Mouse (Mus musculus) midbrain, embryonic 13.5 days (tissue): ENCODE measurements around the gene Spint2. TPM values are rescaled to one million over a fixed set of nuclear protein-coding genes. Genes with fewer than 3 reads are reported as not detected.

Experiments used
- ATAC-seq: fragments of 200-750 bp; cut with Nextera tagmentation; 2 replicates; pipeline ENCODE4 v1.8.0; 2017; ENCODE audit warnings: mild to moderate bottlenecking, moderate TSS enrichment, moderate library complexity
- H3K27ac ChIP-seq: fragments of 300-500 bp; sonication (generic); 2 replicates; pipeline ENCODE4 v1.5.1; 2015; ENCODE audit warnings: inconsistent platforms, mild to moderate bottlenecking, moderate library complexity
- H3K27me3 ChIP-seq: fragments of 300-500 bp; sonication (generic); 2 replicates; pipeline ENCODE4 v1.6.1; 2015; ENCODE audit warnings: mild to moderate bottlenecking, inconsistent platforms
- H3K36me3 ChIP-seq: fragments of 300-500 bp; sonication (generic); 2 replicates; pipeline ENCODE4 v1.6.1; 2015; ENCODE audit warnings: mild to moderate bottlenecking, inconsistent platforms
- H3K4me1 ChIP-seq: fragments of 300-500 bp; sonication (generic); replicated peaks from 2 replicates; pipeline ENCODE4 v1.6.1; 2015; ENCODE audit warnings: inconsistent platforms
- H3K4me2 ChIP-seq: fragments of 300-500 bp; sonication (generic); replicated peaks from 2 replicates; pipeline ENCODE4 v1.6.1; 2015; ENCODE audit warnings: moderate library complexity, mild to moderate bottlenecking, inconsistent platforms
- H3K4me3 ChIP-seq: fragments of 300-500 bp; sonication (generic); replicated peaks from 2 replicates; pipeline ENCODE4 v1.5.1; 2015; ENCODE audit warnings: mild to moderate bottlenecking, inconsistent platforms
- H3K9ac ChIP-seq: fragments of 300-500 bp; sonication (generic); replicated peaks from 2 replicates; pipeline ENCODE4 v1.6.1; 2015; ENCODE audit warnings: mild to moderate bottlenecking, inconsistent platforms
- H3K9me3 ChIP-seq: fragments of 300-500 bp; sonication (generic); 2 replicates; pipeline ENCODE4 v1.6.1; 2016; ENCODE audit warnings: mild to moderate bottlenecking, inconsistent platforms
- WGBS: fragments of 180-500 bp; shearing (Covaris S2); methylation state at CpG from one replicate; pipeline ENCODE4 v1.1.7; 2015; 5-methylcytosine and 5-hydroxymethylcytosine counted together
- polyA plus RNA-seq: library from polyadenylated mRNA; unstranded; fragments of >200 nt; fragmentation: Nextera tagmentation; extraction: Ambion mirVana; gene quantifications from 2 replicates; pipeline ENCODE4 v1.2.1, GENCODE M21; 2015

Gene Spint2
- polyA plus RNA-seq, 1 experiment from 2014 or later = 26.1 TPM

DNA sequence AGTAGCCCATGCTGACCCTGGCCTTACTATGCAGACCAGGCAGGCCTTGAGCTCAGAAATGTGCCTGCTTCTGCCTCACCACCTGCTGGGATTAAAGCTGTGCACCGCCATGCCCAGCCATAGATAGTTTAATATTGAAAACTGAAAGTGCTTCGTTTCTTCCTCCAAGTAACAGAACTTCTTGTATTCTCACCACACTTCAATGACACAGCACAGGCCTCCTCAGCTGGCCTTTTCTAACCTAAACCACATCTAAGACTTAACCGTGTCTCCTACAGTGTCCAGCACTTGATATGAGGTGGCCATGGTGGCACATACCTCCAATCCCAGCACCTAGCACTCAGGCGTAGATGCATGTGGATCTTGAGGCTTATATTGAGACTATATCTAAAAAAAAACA is 11.3 kb downstream of the Spint2 start:
- Histone ChIP-seq H3K36me3 (no peaks in the 10 kb centered on the region), H3K4me1 (no peaks in the 10 kb centered on the region), H3K27ac (no peak overlapping the region), H3K4me2 (no peak overlapping the region), H3K27me3 (no peaks in the 10 kb centered on the region), H3K9ac (no peak overlapping the region), H3K9me3 (no peaks in the 10 kb centered on the region), H3K4me3 (no peak overlapping the region)
- no peak for ATAC-seq
- 88% methylated on average over 4 of the region's 4 CpGs for WGBS

GRCm38 (mm10) chr7:29266931-29267330 is 14.8 kb downstream of the Spint2 start:
- Histone ChIP-seq H3K9ac (no peak overlapping the region), H3K27me3 (no peaks in the 10 kb centered on the region), H3K4me3 (no peak overlapping the region), H3K4me2 (no peak overlapping the region), H3K27ac (no peak overlapping the region), H3K9me3 (no peaks in the 10 kb centered on the region), H3K4me1 (no peaks in the 10 kb centered on the region), H3K36me3 (no peaks in the 10 kb centered on the region)
- no peak for ATAC-seq
- 68% methylated on average over 4 of the region's 4 CpGs for WGBS

DNA sequence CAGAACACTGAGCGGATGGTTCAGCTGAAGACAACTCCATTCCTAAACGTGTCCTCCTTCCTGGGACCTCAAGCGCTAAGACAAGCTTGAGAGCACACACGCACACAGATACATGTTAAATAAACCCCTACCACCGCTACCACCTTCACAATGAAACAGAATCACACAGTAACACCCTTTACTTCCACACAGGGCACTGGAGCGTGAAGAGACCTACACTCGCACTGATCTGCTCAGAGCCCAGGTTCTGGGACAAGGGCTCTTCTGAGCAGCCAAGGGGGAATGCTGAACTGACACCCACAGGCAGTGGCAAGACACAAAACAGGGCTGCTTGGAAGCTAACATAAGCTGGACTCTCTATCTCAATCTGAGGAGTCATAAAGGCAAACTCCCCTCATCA is 16.1 kb downstream of the Spint2 start:
- Histone ChIP-seq H3K4me1 (no peaks in the 10 kb centered on the region), H3K9me3 (no peaks in the 10 kb centered on the region), H3K9ac (no peak overlapping the region), H3K27me3 (no peaks in the 10 kb centered on the region), H3K27ac (no peak overlapping the region), H3K4me2 (no peak overlapping the region), H3K36me3 (no peaks in the 10 kb centered on the region), H3K4me3 (no peak overlapping the region)
- ATAC-seq = no peak
- WGBS = 78% methylated on average over 7 of the region's 7 CpGs

- H3K4me2 ChIP-seq = no peak overlapping the region
- ATAC-seq = no peak
- no peaks in the 10 kb centered on the region for H3K36me3 ChIP-seq
- H3K27me3 ChIP-seq = no peaks in the 10 kb centered on the region
- H3K9ac ChIP-seq = no peak overlapping the region
- H3K4me1 ChIP-seq = peaks cover 11% of the 10 kb centered on the region
- 89% methylated on average over 3 of the region's 3 CpGs for WGBS
- no peaks in the 10 kb centered on the region for H3K9me3 ChIP-seq
- H3K4me3 ChIP-seq = no peak overlapping the region
- no peak overlapping the region for H3K27ac ChIP-seq
Observed at GRCm38 (mm10) chr7:29263831-29264230, 17.9 kb downstream of the Spint2 start.

DNA sequence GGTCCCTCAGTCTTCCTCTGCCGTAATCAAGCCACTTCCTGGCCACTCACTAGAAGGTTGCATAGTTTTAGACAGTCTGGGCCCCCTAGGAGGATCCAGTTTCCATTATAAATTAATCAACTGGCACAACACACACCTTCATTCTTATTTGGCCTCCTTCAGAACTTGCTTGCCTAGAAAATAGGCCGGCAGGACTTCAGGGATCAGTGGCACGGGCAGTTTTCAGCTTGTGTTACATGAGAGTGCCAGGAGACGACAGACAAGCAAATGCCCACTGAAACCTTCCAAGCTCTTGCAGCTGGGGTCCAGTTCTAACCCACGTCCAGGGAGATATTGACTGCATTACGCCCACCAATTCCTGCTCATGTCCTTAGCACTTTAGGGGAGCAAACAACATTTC is 19.6 kb downstream of the Spint2 start:
- WGBS = 83% methylated on average over 6 of the region's 6 CpGs

DNA sequence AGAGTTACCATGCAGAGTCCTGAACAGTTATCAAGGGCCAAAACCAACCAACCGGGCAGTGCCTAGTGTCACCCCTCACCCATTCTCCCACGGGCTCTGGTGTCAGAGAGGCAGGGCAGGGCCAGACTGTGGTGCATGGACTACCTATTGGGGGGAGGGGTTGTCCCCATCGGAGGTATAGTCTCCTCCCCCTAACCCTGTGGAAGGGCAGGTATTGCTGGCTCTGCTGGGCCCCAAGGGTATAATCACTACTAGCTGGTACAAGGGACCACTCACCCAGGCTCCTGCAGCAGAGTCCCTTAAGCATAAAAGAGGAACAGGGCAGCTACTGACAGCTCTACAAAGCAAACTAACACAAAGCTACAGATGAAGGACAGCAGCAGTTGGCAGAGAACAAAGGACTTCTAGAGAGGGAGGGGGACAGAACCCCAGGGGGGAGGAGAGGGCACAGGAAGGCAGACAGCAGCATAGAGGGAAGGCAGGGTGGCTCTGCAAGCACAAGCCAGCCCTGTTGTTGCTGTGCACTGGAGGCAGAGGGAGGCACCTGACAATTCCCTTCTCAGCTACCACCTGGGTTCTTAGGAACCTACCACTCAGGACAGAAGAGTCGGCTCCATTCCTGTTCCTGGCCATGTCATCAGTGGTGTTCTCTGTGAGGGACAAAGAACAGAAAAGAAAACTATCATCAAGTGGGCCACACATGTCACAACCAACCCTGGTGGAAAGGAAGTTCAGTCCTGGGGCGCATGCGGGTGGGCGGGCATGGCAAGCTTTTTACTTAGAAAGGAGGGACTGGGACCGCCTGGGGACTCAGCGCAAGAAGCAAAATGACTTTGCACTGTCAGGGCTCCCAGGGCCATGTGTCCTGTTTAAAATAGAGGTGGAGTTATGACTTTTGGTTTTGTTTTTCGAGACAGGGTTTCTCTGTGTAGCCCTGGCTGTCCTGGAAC is 21.7 kb downstream of the Spint2 start:
- H3K27me3 ChIP-seq = no peaks in the 10 kb centered on the region
- H3K27ac ChIP-seq = peak overlapping the region; percentile 26; the same call in 1 of the 2 replicates
- H3K4me2 ChIP-seq = no peak overlapping the region
- H3K9ac ChIP-seq = no peak overlapping the region
- 73% methylated on average over 10 of the region's 10 CpGs for WGBS
- ATAC-seq = peak; percentile 60
- no peak overlapping the region for H3K4me3 ChIP-seq
- H3K9me3 ChIP-seq = no peaks in the 10 kb centered on the region
- peaks cover 11% of the 10 kb centered on the region for H3K4me1 ChIP-seq
- H3K36me3 ChIP-seq = no peaks in the 10 kb centered on the region

More for the DNA sequence above, 19.6 kb downstream of the Spint2 start:
- H3K4me3 ChIP-seq = no peak overlapping the region
- no peaks in the 10 kb centered on the region for H3K27me3 ChIP-seq
- no peaks in the 10 kb centered on the region for H3K9me3 ChIP-seq
- H3K27ac ChIP-seq = no peak overlapping the region
- no peaks in the 10 kb centered on the region for H3K36me3 ChIP-seq
- H3K4me2 ChIP-seq = no peak overlapping the region
- no peak overlapping the region for H3K9ac ChIP-seq
- peaks cover 11% of the 10 kb centered on the region for H3K4me1 ChIP-seq
- ATAC-seq = no peak

GRCm38 (mm10) chr7:29257368-29257767 is 24.3 kb downstream of the Spint2 start:
- H3K4me1 ChIP-seq = peaks cover 11% of the 10 kb centered on the region
- H3K27me3 ChIP-seq = no peaks in the 10 kb centered on the region
- no peak overlapping the region for H3K4me2 ChIP-seq
- H3K27ac ChIP-seq = no peak overlapping the region
- no peak overlapping the region for H3K9ac ChIP-seq
- ATAC-seq = no peak
- H3K4me3 ChIP-seq = no peak overlapping the region
- H3K9me3 ChIP-seq = no peaks in the 10 kb centered on the region
- H3K36me3 ChIP-seq = no peaks in the 10 kb centered on the region
- 84% methylated on average over 1 of the region's 1 CpGs for whole genome bisulfite sequencing

GRCm38 (mm10) chr7:29255875-29256274 is 25.8 kb downstream of the Spint2 start:
- H3K9ac ChIP-seq = no peak overlapping the region
- ATAC-seq = no peak
- no peak overlapping the region for H3K27ac ChIP-seq
- no peak overlapping the region for H3K4me3 ChIP-seq
- H3K9me3 ChIP-seq = no peaks in the 10 kb centered on the region
- 80% methylated on average over 4 of the region's 4 CpGs for WGBS
- no peaks in the 10 kb centered on the region for H3K27me3 ChIP-seq
- no peak overlapping the region for H3K4me2 ChIP-seq
- no peaks in the 10 kb centered on the region for H3K36me3 ChIP-seq
- peaks cover 11% of the 10 kb centered on the region for H3K4me1 ChIP-seq

- no peaks in the 10 kb centered on the region for H3K4me1 ChIP-seq
- no peak for ATAC-seq
- 57% methylated on average over 5 of the region's 5 CpGs for WGBS
- no peak overlapping the region for H3K27ac ChIP-seq
- no peak overlapping the region for H3K4me3 ChIP-seq
- peaks cover 5% of the 10 kb centered on the region for H3K27me3 ChIP-seq
- no peak overlapping the region for H3K4me2 ChIP-seq
- no peaks in the 10 kb centered on the region for H3K9me3 ChIP-seq
- H3K9ac ChIP-seq = no peak overlapping the region
- no peaks in the 10 kb centered on the region for H3K36me3 ChIP-seq
Observed at GRCm38 (mm10) chr7:29253842-29254241, 27.9 kb downstream of the Spint2 start.

DNA sequence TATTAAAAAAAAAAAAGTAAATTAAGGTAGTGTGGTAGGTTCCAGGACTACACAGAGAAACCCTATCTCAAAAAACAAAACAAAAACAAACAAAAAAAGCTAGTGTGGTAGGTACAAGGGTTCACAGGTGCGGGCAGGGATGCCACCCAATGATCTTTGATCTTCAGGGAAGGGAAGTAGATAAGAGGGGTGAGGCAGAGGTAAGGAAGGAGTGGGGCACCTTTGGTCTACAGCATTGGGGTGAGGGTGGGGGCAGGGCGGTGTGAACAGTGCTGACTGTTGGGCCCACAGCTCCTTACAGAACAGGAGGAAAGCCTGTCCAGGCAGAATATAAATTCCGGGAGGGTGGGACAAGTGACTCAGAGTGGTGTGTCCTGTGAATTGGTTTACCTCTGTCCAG is 30.5 kb downstream of the Spint2 start:
- H3K4me2 ChIP-seq = no peak overlapping the region
- H3K9ac ChIP-seq = no peak overlapping the region
- peaks cover 26% of the 10 kb centered on the region for H3K27me3 ChIP-seq
- peaks cover 10% of the 10 kb centered on the region for H3K4me1 ChIP-seq
- no peaks in the 10 kb centered on the region for H3K9me3 ChIP-seq
- ATAC-seq = no peak
- 0 out of 2 replicates have a peak, but pooled peaks cover 1% of the 10 kb centered on the region for H3K36me3 ChIP-seq
- no peak overlapping the region for H3K27ac ChIP-seq
- 89% methylated on average over 3 of the region's 3 CpGs for WGBS
- no peak overlapping the region for H3K4me3 ChIP-seq

GRCm38 (mm10) chr7:29248261-29248841 is 33.4 kb downstream of the Spint2 start, which contains the start of gene 2200002D01Rik:
TSS of gene 2200002D01Rik (minus strand) at chr7:29248466.
- peak within 1 kb of the TSS; percentile 45 for H3K4me2 ChIP-seq
- H3K4me3 ChIP-seq = peak within 1 kb of the TSS; percentile 12
- no peak within 1 kb of the TSS for H3K27ac ChIP-seq
- peaks cover 26% of the 10 kb centered on the region for H3K27me3 ChIP-seq
- H3K36me3 ChIP-seq = peaks cover 24% of the 10 kb centered on the region
- H3K9me3 ChIP-seq = no peaks in the 10 kb centered on the region
- 11% methylated on average over 20 of the region's 20 CpGs for WGBS
- H3K9ac ChIP-seq = peak within 1 kb of the TSS; percentile 41; the same call in 1 of the 2 replicates
- H3K4me1 ChIP-seq = peaks cover 10% of the 10 kb centered on the region
- no peak for ATAC-seq

DNA sequence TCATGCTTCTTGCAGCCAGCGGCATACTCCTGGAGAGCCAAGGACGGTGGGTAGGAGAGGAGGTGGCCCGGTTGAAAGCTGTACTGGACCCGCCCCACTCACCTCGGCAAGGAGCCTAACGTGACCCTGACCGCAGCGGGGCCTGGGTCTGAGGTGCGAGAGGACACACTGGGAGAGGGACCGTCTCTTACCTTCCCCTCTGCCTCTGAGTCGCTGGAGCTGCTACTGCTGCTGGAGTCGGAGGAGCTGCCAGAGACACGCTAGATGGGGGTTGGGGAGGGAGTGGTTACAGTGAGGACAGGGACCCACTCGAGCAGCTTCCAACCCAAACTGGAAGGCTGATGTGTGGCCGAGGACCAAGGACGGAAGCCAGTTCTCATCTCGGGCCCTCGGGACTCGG is 34.0 kb downstream of the Spint2 start:
- Histone ChIP-seq H3K4me1 (peaks cover 10% of the 10 kb centered on the region), H3K9ac (peak overlapping the region; percentile 41; the same call in 1 of the 2 replicates), H3K4me2 (peak overlapping the region; percentile 45), H3K27me3 (peaks cover 26% of the 10 kb centered on the region), H3K27ac (no peak overlapping the region), H3K36me3 (peaks cover 24% of the 10 kb centered on the region), H3K4me3 (peak overlapping the region; percentile 12), H3K9me3 (no peaks in the 10 kb centered on the region)
- WGBS = 12% methylated on average over 19 of the region's 19 CpGs
- ATAC-seq = no peak
